Mouse (Mus musculus) small intestine, adult 2 months (tissue): ENCODE measurements at regions not wholly inside any gene's neighbourhood (a gene's known extent, or its start where the extent isn't known, plus 50 kb on each side); places are given as distances from the start of the nearest gene placed in this dataset.

Experiments used
- H3K27ac ChIP-seq: fragments of 200-500 bp; 2 replicates; pipeline ENCODE4 v1.5.1; 2012; ENCODE audit warnings: low read depth, low read length, control low read depth, inconsistent platforms; ENCODE audit not compliant: insufficient read depth
- H3K27me3 ChIP-seq: fragments of 200-500 bp; 2 replicates; pipeline ENCODE4 v1.6.1; 2012; ENCODE audit warnings: mild to moderate bottlenecking, moderate library complexity, low read length, inconsistent platforms; ENCODE audit not compliant: control insufficient read depth, insufficient read depth
- H3K36me3 ChIP-seq: fragments of 200-500 bp; 2 replicates; pipeline ENCODE4 v1.6.1; 2012; ENCODE audit warnings: mild to moderate bottlenecking, low read length, control low read depth, inconsistent platforms; ENCODE audit not compliant: control insufficient read depth, insufficient read depth
- H3K4me1 ChIP-seq: fragments of 200-500 bp; 2 replicates; pipeline ENCODE4 v1.6.1; 2012; ENCODE audit warnings: low read length, inconsistent platforms, mixed read lengths; ENCODE audit not compliant: control insufficient read depth, insufficient read depth, insufficient read length
- H3K4me3 ChIP-seq: fragments of 200-500 bp; 2 replicates; pipeline ENCODE4 v1.5.1; 2012; ENCODE audit warnings: low read depth, mild to moderate bottlenecking, control low read depth, inconsistent platforms, low read length, moderate library complexity
- CTCF ChIP-seq: fragments of 200-500 bp; IDR thresholded peaks from 2 replicates; pipeline ENCODE4 v1.5.1; 2012; ENCODE audit warnings: low read depth, mild to moderate bottlenecking, control low read depth, inconsistent platforms, low read length, moderate library complexity, mixed read lengths; ENCODE audit not compliant: insufficient replicate concordance, insufficient read length; ENCODE audit errors: extremely low read depth
- POLR2A ChIP-seq: fragments of 200-500 bp; IDR thresholded peaks from 2 replicates; pipeline ENCODE4 v1.6.1; 2012; ENCODE audit warnings: low read depth, mild to moderate bottlenecking, control low read depth, inconsistent platforms, low read length, moderate library complexity
- WGBS: fragments of 180-500 bp; shearing (Covaris S2); methylation state at CpG from one replicate; pipeline ENCODE4 v1.1.7; 2018; 5-methylcytosine and 5-hydroxymethylcytosine counted together

DNA sequence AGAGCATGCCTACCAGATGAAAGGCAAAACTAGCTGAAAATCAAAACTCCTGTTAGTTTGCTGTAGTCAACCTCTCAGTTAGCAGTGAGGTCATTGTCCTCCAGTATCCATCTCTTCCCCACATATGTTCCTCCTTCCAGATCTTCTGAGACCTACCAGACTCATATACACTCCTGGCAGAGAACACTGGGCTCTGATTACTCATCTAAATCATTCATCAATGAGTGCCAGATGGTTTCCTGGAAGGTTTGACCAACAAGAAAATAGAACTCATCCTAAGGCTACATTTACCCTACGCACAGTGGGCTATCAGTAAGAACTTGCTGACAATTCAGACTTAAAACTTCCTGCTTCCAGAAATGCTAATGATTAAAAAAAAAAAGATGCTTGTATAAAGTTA is 260.8 kb downstream of the Dkk2 start:
- Histone ChIP-seq H3K27ac (no peak overlapping the region), H3K4me1 (no peaks in the 10 kb centered on the region), H3K4me3 (no peak overlapping the region), H3K36me3 (no peaks in the 10 kb centered on the region), H3K27me3 (no peaks in the 10 kb centered on the region)
- WGBS = 70% methylated on average over 1 of the region's 1 CpGs
- no peak for TF ChIP-seq CTCF
- TF ChIP-seq POLR2A = no peak

DNA sequence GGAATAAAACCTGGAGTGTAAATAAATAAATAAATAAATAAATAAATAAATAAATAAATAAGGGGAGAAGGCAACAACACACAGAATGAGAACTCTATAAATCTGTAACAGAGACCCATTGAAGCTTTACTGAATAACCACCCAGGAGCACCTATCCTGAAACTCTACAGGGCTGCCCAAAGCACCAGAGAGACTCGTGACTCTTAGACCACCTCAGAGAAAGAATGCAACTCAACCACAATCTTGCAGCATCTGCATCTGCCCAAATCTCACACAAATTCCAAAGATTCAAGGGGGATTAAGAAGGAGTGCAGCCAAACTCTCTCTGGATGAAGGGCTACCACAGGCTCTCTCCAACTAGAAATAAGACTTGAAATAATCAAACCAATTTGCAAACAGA is 264.5 kb downstream of the Dkk2 start:
- H3K4me1 ChIP-seq = no peaks in the 10 kb centered on the region
- H3K27ac ChIP-seq = no peak overlapping the region
- no peak overlapping the region for H3K4me3 ChIP-seq
- TF ChIP-seq POLR2A = no peak
- no peak for TF ChIP-seq CTCF
- 65% methylated on average over 1 of the region's 1 CpGs for WGBS
- H3K36me3 ChIP-seq = no peaks in the 10 kb centered on the region
- no peaks in the 10 kb centered on the region for H3K27me3 ChIP-seq

DNA sequence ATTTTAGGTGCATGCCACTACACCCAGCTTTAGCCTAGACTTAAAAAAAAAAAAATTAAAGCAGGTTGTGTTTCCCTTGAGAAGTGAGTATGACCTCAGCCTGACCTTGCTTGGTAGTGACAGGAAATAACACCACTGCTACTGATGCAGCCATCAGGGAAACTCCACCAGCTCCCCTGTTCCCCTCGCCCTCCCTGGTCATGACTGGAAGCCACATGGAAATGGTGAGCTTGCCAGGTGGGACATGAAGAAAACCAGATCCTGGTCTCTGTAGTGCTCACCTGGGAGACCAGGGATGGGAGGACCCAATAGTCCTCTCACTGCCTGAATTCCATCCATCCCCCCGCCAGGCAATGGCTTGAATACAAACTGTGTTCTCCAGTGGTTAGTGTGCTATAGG is 268.1 kb downstream of the Dkk2 start:
- no peaks in the 10 kb centered on the region for H3K27me3 ChIP-seq
- TF ChIP-seq CTCF (no peak), POLR2A (no peak)
- no peak overlapping the region for H3K4me3 ChIP-seq
- H3K36me3 ChIP-seq = no peaks in the 10 kb centered on the region
- H3K27ac ChIP-seq = no peak overlapping the region
- WGBS = 77% methylated on average over 2 of the region's 2 CpGs
- H3K4me1 ChIP-seq = no peaks in the 10 kb centered on the region

GRCm38 (mm10) chr3:132359596-132359995 is 270.0 kb upstream of the Gimd1 start:
- no peaks in the 10 kb centered on the region for H3K4me1 ChIP-seq
- 68% methylated on average over 3 of the region's 3 CpGs for WGBS

DNA sequence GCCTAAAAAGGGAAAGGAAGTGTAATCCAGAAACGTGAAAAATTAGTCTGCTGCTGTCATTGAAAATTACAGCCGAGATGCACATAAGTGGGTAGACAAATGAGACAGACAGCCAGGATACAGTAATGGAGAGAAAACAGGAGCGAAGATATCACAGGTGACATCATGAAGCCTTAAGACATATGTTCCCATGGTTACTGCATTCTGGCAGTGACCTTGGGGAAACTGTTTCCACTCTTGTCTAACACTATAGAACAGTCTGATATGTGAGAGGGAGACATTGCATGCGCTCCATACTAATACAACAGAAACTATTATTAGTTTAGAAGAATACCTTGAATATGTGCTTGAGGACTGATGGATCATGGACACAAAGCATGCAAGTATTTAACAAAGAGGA is 254.0 kb upstream of the Gimd1 start:
- TF ChIP-seq CTCF = no peak
- TF ChIP-seq POLR2A = no peak

More at GRCm38 (mm10) chr3:132359596-132359995, 270.0 kb upstream of the Gimd1 start:
- TF ChIP-seq POLR2A (no peak), CTCF (no peak)
- no peak overlapping the region for H3K27ac ChIP-seq
- H3K4me3 ChIP-seq = no peak overlapping the region
- no peaks in the 10 kb centered on the region for H3K36me3 ChIP-seq
- H3K27me3 ChIP-seq = no peaks in the 10 kb centered on the region

GRCm38 (mm10) chr3:132417742-132418141 is 211.9 kb upstream of the Gimd1 start:
- 54% methylated on average over 2 of the region's 2 CpGs for WGBS
- Histone ChIP-seq H3K27me3 (no peaks in the 10 kb centered on the region), H3K4me3 (no peak overlapping the region), H3K27ac (no peak overlapping the region), H3K36me3 (no peaks in the 10 kb centered on the region), H3K4me1 (no peaks in the 10 kb centered on the region)
- TF ChIP-seq CTCF = no peak
- no peak for TF ChIP-seq POLR2A

More for the DNA sequence above, 254.0 kb upstream of the Gimd1 start:
- no peaks in the 10 kb centered on the region for H3K4me1 ChIP-seq
- no peak overlapping the region for H3K27ac ChIP-seq
- 72% methylated on average over 4 of the region's 4 CpGs for WGBS
- no peaks in the 10 kb centered on the region for H3K36me3 ChIP-seq
- no peak overlapping the region for H3K4me3 ChIP-seq
- H3K27me3 ChIP-seq = no peaks in the 10 kb centered on the region

GRCm38 (mm10) chr3:132425819-132426671 is 203.6 kb upstream of the Gimd1 start:
- Histone ChIP-seq H3K4me1 (no peaks in the 10 kb centered on the region), H3K27ac (no peak overlapping the region), H3K4me3 (no peak overlapping the region), H3K27me3 (no peaks in the 10 kb centered on the region), H3K36me3 (no peaks in the 10 kb centered on the region)
- WGBS = 61% methylated on average over 11 of the region's 11 CpGs
- TF ChIP-seq POLR2A (no peak), CTCF (no peak)
